Mouse (Mus musculus) mesoderm, embryonic 11.5 days (tissue): ENCODE data around the gene Acer2.
A peak's percentile ranks its signal among the peaks of the same experiment; 100 is the strongest.

Experiments
- DNase-seq: peaks from one replicate; pipeline ENCODE4 v3.0.0-alpha.2; 2012; ENCODE audit warnings: low read depth, low spot score

Gene Acer2

GRCm38 (mm10) chr4:86955448-86955847 is 81.3 kb downstream of the Acer2 start:
- DNase-seq, result no peak

GRCm38 (mm10) chr4:86957576-86958411 is 83.6 kb downstream of the Acer2 start:
- DNase-seq, result peak; percentile 79

GRCm38 (mm10) chr4:86977272-86977671 is 103.1 kb downstream of the Acer2 start:
- DNase-seq, result no peak
